Mouse (Mus musculus): ENCODE measurements around the gene Zfp362. TPM values are rescaled to one million over a fixed set of nuclear protein-coding genes. Genes with fewer than 3 reads are reported as not detected.

Zfp362 gene
- polyA plus RNA-seq, 2 experiments = 6.2 to 7.6 TPM

GRCm38 (mm10) chr4:128733496-128733895 is 72.3 kb downstream of the Zfp362 start:
- ATAC-seq (ENCODE audit: insufficient read depth) (no peak), DNase-seq (ENCODE audit: low read depth in 3 of 3, low spot score in 3 of 3) (no peak)
- TF ChIP-seq CTCF (IDR thresholded peaks at IDR 0.05; ENCODE audit: low read depth) (no peak), EP300 (IDR thresholded peaks at IDR 0.05; ENCODE audit: low read depth) (no peak)
- Histone ChIP-seq H3K27ac (no peak overlapping the region), H3K27me3 (ENCODE audit: control insufficient read depth, insufficient read depth, low read length) (no peaks in the 10 kb centered on the region), H3K9me3 (ENCODE audit: control insufficient read depth, low read length) (no peaks in the 10 kb centered on the region), H3K4me3 (ENCODE audit: insufficient read depth in 1 of 2, low read depth in 2 of 2, low read length in 2 of 2) (no peak overlapping the region), H3K36me3 (replicated peaks; ENCODE audit: control insufficient read depth, insufficient read depth, low read depth) (peaks cover 5% of the 10 kb centered on the region), H3K4me1 (replicated peaks; ENCODE audit: control insufficient read depth in 2 of 2, insufficient read depth in 2 of 2, low read length in 1 of 2) (peaks cover 15 to 27% of the 10 kb centered on the region in 2 experiments), H3K9ac (replicated peaks) (no peak overlapping the region), H3K4me2 (ENCODE audit: low read depth) (no peak overlapping the region)
- WGBS (ENCODE audit: insufficient replicate concordance) = 50% methylated on average over 6 of the region's 6 CpGs

DNA sequence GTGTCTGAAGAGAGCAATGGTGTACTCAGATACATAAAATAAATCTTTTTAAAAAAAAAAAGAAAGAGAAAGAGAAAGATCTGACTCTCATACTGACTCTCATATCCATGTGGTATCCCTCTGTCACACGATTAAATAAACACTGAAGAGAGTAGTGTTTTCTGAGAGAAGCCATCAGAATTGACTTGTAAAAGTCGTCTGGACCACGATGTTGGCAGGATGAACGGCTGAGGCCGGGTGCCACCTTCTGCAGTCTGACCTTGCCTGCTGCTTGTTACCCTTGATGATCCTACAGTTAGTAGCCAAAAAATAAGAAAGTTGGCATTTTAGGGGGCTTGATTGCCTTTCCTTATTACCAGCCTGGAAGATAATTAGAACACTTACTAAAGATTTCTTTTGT is 73.1 kb downstream of the Zfp362 start:
- Histone ChIP-seq H3K27ac (no peak overlapping the region), H3K9me3 (ENCODE audit: control insufficient read depth, low read length) (no peaks in the 10 kb centered on the region), H3K36me3 (replicated peaks; ENCODE audit: control insufficient read depth, insufficient read depth, low read depth) (peaks cover 5% of the 10 kb centered on the region), H3K4me3 (ENCODE audit: insufficient read depth in 1 of 2, low read depth in 2 of 2, low read length in 2 of 2) (no peak overlapping the region), H3K4me1 (replicated peaks; ENCODE audit: control insufficient read depth in 2 of 2, insufficient read depth in 2 of 2, low read length in 1 of 2) (peaks cover 15 to 27% of the 10 kb centered on the region in 2 experiments), H3K27me3 (ENCODE audit: control insufficient read depth, insufficient read depth, low read length) (no peaks in the 10 kb centered on the region), H3K9ac (replicated peaks) (no peak overlapping the region), H3K4me2 (ENCODE audit: low read depth) (no peak overlapping the region)
- whole genome bisulfite sequencing (ENCODE audit: insufficient replicate concordance) = 57% methylated on average over 5 of the region's 5 CpGs
- ATAC-seq (ENCODE audit: insufficient read depth) = no peak
- no peak for TF ChIP-seq EP300 (IDR thresholded peaks at IDR 0.05; ENCODE audit: low read depth)
- TF ChIP-seq CTCF (IDR thresholded peaks at IDR 0.05; ENCODE audit: low read depth) = no peak
- DNase-seq (ENCODE audit: low read depth in 3 of 3, low spot score in 3 of 3) = no peak

- H3K9me3 ChIP-seq (ENCODE audit: control insufficient read depth, low read length) = no peaks in the 10 kb centered on the region
- DNase-seq (ENCODE audit: low read depth in 3 of 3, low spot score in 3 of 3) (no peak), ATAC-seq (ENCODE audit: insufficient read depth) (no peak)
- 88% methylated on average over 6 of the region's 6 CpGs for WGBS (ENCODE audit: insufficient replicate concordance)
- H3K36me3 ChIP-seq (replicated peaks; ENCODE audit: control insufficient read depth, insufficient read depth, low read depth) = peaks cover 2% of the 10 kb centered on the region
- H3K27me3 ChIP-seq (ENCODE audit: control insufficient read depth, insufficient read depth, low read length) = no peaks in the 10 kb centered on the region
- no peak overlapping the region; a peak in 1 of 4 replicates for H3K4me3 ChIP-seq (ENCODE audit: insufficient read depth in 1 of 2, low read depth in 2 of 2, low read length in 2 of 2)
- peak overlapping the region; percentile 88 for H3K4me2 ChIP-seq (ENCODE audit: low read depth)
- no peak overlapping the region for H3K27ac ChIP-seq
- H3K4me1 ChIP-seq (replicated peaks; ENCODE audit: control insufficient read depth in 2 of 2, insufficient read depth in 2 of 2, low read length in 1 of 2) = peaks cover 22 to 34% of the 10 kb centered on the region in 2 experiments
- no peak overlapping the region for H3K9ac ChIP-seq (replicated peaks)
- no peak for TF ChIP-seq CTCF (IDR thresholded peaks at IDR 0.05; ENCODE audit: low read depth)
- TF ChIP-seq EP300 (IDR thresholded peaks at IDR 0.05; ENCODE audit: low read depth) = no peak
Measured at GRCm38 (mm10) chr4:128730271-128730670, 75.6 kb downstream of the Zfp362 start.

DNA sequence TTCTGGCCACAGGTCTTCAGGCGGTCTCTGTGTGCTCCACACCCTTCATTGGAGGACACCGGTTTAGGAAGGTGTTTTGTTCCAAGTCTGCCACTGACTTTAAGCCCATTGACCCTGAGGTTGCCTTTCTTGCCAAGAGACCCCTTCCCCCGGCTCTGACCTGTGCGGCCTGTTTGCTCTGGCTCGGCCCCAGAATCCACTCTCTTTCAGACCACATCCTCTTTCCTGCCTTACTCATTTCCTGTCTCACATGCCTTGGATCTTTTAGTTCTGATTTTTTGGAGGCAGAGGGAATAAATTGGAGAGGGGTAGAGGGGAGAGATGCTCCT is 76.2 kb downstream of the Zfp362 start:
- ATAC-seq (ENCODE audit: insufficient read depth) = no peak
- H3K4me1 ChIP-seq (replicated peaks; ENCODE audit: control insufficient read depth in 2 of 2, insufficient read depth in 2 of 2, low read length in 1 of 2) = peaks cover 22 to 33% of the 10 kb centered on the region in 2 experiments
- peak overlapping the region; percentile 93 for H3K9ac ChIP-seq (replicated peaks)

DNA sequence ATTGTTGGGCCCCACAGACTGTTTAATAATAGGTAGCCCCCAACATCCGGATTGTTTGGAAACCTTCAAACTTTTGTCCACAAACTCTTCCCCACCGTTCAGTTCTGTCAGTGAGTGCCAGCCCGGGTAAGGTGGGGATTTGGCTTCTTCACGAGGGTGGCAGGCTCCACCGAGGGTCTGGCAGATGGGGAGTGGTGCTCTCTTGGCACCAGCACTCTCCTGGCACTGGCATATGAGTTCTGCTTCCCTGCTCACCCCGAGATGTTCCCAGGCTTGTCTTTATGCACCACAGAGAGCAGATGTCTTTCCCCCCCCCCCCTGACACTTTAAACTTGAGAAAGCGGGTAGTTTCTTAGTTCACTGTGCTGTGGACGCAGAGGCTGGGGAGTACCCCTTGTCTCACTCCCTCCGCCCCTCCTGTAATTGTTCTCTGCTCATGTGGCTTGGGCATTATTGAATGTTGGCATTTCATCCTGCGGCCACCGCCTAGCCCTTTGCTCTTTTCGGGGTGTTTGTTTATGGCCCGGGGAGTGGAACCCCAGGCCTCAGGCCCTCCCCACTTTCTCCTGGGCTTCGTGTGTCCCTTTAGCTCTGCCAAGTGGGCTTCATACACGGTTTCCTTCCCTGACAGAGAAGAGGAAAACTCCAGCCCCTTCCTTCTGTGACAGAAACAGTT is 76.7 kb downstream of the Zfp362 start:
- no peak for ATAC-seq (ENCODE audit: insufficient read depth)
- H3K27ac ChIP-seq = no peak overlapping the region

More for the DNA sequence above, 76.2 kb downstream of the Zfp362 start:
- peaks cover 2% of the 10 kb centered on the region for H3K36me3 ChIP-seq (replicated peaks; ENCODE audit: control insufficient read depth, insufficient read depth, low read depth)
- DNase-seq (ENCODE audit: low read depth in 3 of 3, low spot score in 3 of 3) = no peak
- 29% methylated on average over 5 of the region's 5 CpGs for WGBS (ENCODE audit: insufficient replicate concordance)
- H3K4me2 ChIP-seq (ENCODE audit: low read depth) = peak overlapping the region; percentile 88
- H3K9me3 ChIP-seq (ENCODE audit: control insufficient read depth, low read length) = no peaks in the 10 kb centered on the region
- H3K4me3 ChIP-seq (ENCODE audit: insufficient read depth in 1 of 2, low read depth in 2 of 2, low read length in 2 of 2) = peak overlapping the region; percentile 86 to 87; a peak in 3 of 4 replicates
- H3K27ac ChIP-seq = no peak overlapping the region
- H3K27me3 ChIP-seq (ENCODE audit: control insufficient read depth, insufficient read depth, low read length) = no peaks in the 10 kb centered on the region
- TF ChIP-seq EP300 (IDR thresholded peaks at IDR 0.05; ENCODE audit: low read depth) (no peak), CTCF (IDR thresholded peaks at IDR 0.05; ENCODE audit: low read depth) (no peak)

More for the DNA sequence above, 76.7 kb downstream of the Zfp362 start:
- Histone ChIP-seq H3K4me1 (replicated peaks; ENCODE audit: control insufficient read depth in 2 of 2, insufficient read depth in 2 of 2, low read length in 1 of 2) (peaks cover 22 to 31% of the 10 kb centered on the region in 2 experiments), H3K4me3 (ENCODE audit: insufficient read depth in 1 of 2, low read depth in 2 of 2, low read length in 2 of 2) (peak overlapping the region; percentile 86 to 87), H3K4me2 (ENCODE audit: low read depth) (peak overlapping the region; percentile 88), H3K9ac (replicated peaks) (peak overlapping the region; percentile 93), H3K36me3 (replicated peaks; ENCODE audit: control insufficient read depth, insufficient read depth, low read depth) (peaks cover 2% of the 10 kb centered on the region), H3K27me3 (ENCODE audit: control insufficient read depth, insufficient read depth, low read length) (no peaks in the 10 kb centered on the region), H3K9me3 (ENCODE audit: control insufficient read depth, low read length) (no peaks in the 10 kb centered on the region)
- WGBS (ENCODE audit: insufficient replicate concordance) = 30% methylated on average over 15 of the region's 15 CpGs
- TF ChIP-seq CTCF (IDR thresholded peaks at IDR 0.05; ENCODE audit: low read depth) (no peak), EP300 (IDR thresholded peaks at IDR 0.05; ENCODE audit: low read depth) (no peak)
- DNase-seq (ENCODE audit: low read depth in 3 of 3, low spot score in 3 of 3) = no peak
